8 mouse cellular contexts compared by ENCODE assay signal in genomic region chr11:95514298-95514861, GRCm38 (mm10). TPM values are rescaled to one million over a fixed set of nuclear protein-coding genes. Genes with fewer than 3 reads are reported as not detected.
DNase-seq lines count a peak whose midpoint lies in the region; ATAC-seq and TF ChIP-seq lines count a peak whose summit lies in the region.

Nxph3 (minus strand) TSS chr11:95514570.

- peak; percentile 87 for DNase-seq in adrenal gland, postnatal 25 days
- DNase-seq in kidney, postnatal 10 days = peak; percentile 77
- DNase-seq in lung, adult 18-20 months = peak; percentile 81 to 86
- DNase-seq in thymus, postnatal 14 days = peak; percentile 70

- no peaks in the 10 kb centered on the region for H3K9me3 ChIP-seq in embryonic facial prominence, embryonic 12.5 days
- no peaks in the 10 kb centered on the region for H3K9me3 ChIP-seq in heart, embryonic 14.5 days (ENCODE audit: control insufficient read depth, low read length)
- no peaks in the 10 kb centered on the region for H3K9me3 ChIP-seq in neural tube, embryonic 15.5 days (replicated peaks)

- H3K4me2 ChIP-seq in embryonic facial prominence, embryonic 12.5 days (replicated peaks) = peak within 1 kb of the TSS; percentile 99
- peak within 1 kb of the TSS; percentile 91 for H3K4me2 ChIP-seq in heart, embryonic 14.5 days (ENCODE audit: low read length)
- H3K4me2 ChIP-seq in neural tube, embryonic 15.5 days = peak within 1 kb of the TSS; percentile 99

- H3K79me2 ChIP-seq in C2C12 (ENCODE audit: control insufficient read depth, insufficient read depth) = no peaks in the 10 kb centered on the region

- H3K4me3 ChIP-seq in C2C12 (ENCODE audit: insufficient read depth, poor library complexity, severe bottlenecking) = peak within 1 kb of the TSS; percentile 23
- peak within 1 kb of the TSS; percentile 62 for H3K4me3 ChIP-seq in embryonic facial prominence, embryonic 12.5 days
- H3K4me3 ChIP-seq in heart, embryonic 14.5 days (ENCODE audit: control insufficient read depth in 1 of 2, insufficient read depth in 1 of 2, low read depth in 1 of 2, low read length in 2 of 2) = peak within 1 kb of the TSS; percentile 50 to 58
- H3K4me3 ChIP-seq in neural tube, embryonic 15.5 days (replicated peaks) = peak within 1 kb of the TSS; percentile 58

- peak within 1 kb of the TSS; percentile 55 for H3K9ac ChIP-seq in embryonic facial prominence, embryonic 12.5 days
- peak within 1 kb of the TSS; percentile 63 for H3K9ac ChIP-seq in heart, embryonic 14.5 days (ENCODE audit: low read length)
- peak within 1 kb of the TSS; percentile 67 for H3K9ac ChIP-seq in neural tube, embryonic 15.5 days (replicated peaks)

- H3K36me3 ChIP-seq in C2C12 (ENCODE audit: control insufficient read depth, insufficient read depth) = no peaks in the 10 kb centered on the region
- no peaks in the 10 kb centered on the region for H3K36me3 ChIP-seq in embryonic facial prominence, embryonic 12.5 days
- no peaks in the 10 kb centered on the region for H3K36me3 ChIP-seq in heart, embryonic 14.5 days (ENCODE audit: control insufficient read depth, insufficient read depth, low read length)
- no peaks in the 10 kb centered on the region for H3K36me3 ChIP-seq in neural tube, embryonic 15.5 days

- TF ChIP-seq CTCF in C2C12 (IDR thresholded peaks at IDR 0.05; ENCODE audit: control insufficient read depth, insufficient read depth, insufficient read length) = peak; percentile 96

- H3K27ac ChIP-seq in embryonic facial prominence, embryonic 12.5 days = no peak within 1 kb of the TSS
- H3K27ac ChIP-seq in heart, embryonic 14.5 days (replicated peaks in 1 of 2; ENCODE audit: control insufficient read depth in 1 of 2, insufficient read depth in 1 of 2, low read depth in 2 of 2, low read length in 2 of 2) = no peak within 1 kb of the TSS
- H3K27ac ChIP-seq in neural tube, embryonic 15.5 days (replicated peaks) = no peak within 1 kb of the TSS

- peaks cover 35% of the 10 kb centered on the region for H3K4me1 ChIP-seq in embryonic facial prominence, embryonic 12.5 days
- peaks cover 3 to 8% of the 10 kb centered on the region in 2 experiments; a peak in 2 of 4 replicates for H3K4me1 ChIP-seq in heart, embryonic 14.5 days (ENCODE audit: control insufficient read depth in 2 of 2, insufficient read depth in 2 of 2, low read length in 2 of 2)
- H3K4me1 ChIP-seq in neural tube, embryonic 15.5 days = peaks cover 37% of the 10 kb centered on the region

- H3ac ChIP-seq in C2C12 (ENCODE audit: control insufficient read depth, insufficient read length, low read depth) = peak within 1 kb of the TSS; percentile 52

- no peaks in the 10 kb centered on the region for H3K27me3 ChIP-seq in C2C12 (ENCODE audit: control insufficient read depth, insufficient read depth, insufficient read length)
- H3K27me3 ChIP-seq in embryonic facial prominence, embryonic 12.5 days = peaks cover 36% of the 10 kb centered on the region
- peaks cover 61% of the 10 kb centered on the region for H3K27me3 ChIP-seq in heart, embryonic 14.5 days (ENCODE audit: control insufficient read depth, insufficient read depth, low read length)
- H3K27me3 ChIP-seq in neural tube, embryonic 15.5 days (replicated peaks) = peaks cover 54% of the 10 kb centered on the region

- peak; percentile 24; the same call in 1 of the 2 replicates for ATAC-seq in embryonic facial prominence, embryonic 12.5 days (ENCODE audit: insufficient number of reproducible peaks, insufficient read depth, low FRiP score, low TSS enrichment)
- no peak; the same call in 1 of the 2 replicates for ATAC-seq in heart, embryonic 14.5 days (ENCODE audit: insufficient number of reproducible peaks, insufficient read depth, low FRiP score, low read depth)
- ATAC-seq in neural tube, embryonic 15.5 days (ENCODE audit: low FRiP score) = peak; percentile 32

- WGBS in embryonic facial prominence, embryonic 12.5 days = 1% methylated on average over 45 of the region's 66 CpGs
- under 1% methylated on average over 49 of the region's 66 CpGs for WGBS in heart, embryonic 14.5 days
- 1% methylated on average over 59 of the region's 66 CpGs for WGBS in neural tube, embryonic 15.5 days

- no peaks in the 10 kb centered on the region for H3K79me3 ChIP-seq in C2C12 (ENCODE audit: low read depth)

TF ChIP-seq in C2C12, 6 proteins besides CTCF, POLR2A, EP300 and RAD21:
- TF ChIP-seq MAX (IDR thresholded peaks at IDR 0.05) (no peak), FOSL1 (IDR thresholded peaks at IDR 0.05; ENCODE audit: insufficient read depth, low read length, poor library complexity, severe bottlenecking) (no peak), MYOG (IDR thresholded peaks at IDR 0.05; ENCODE audit: control insufficient read depth, extremely low read depth, insufficient read length) (no peak), CEBPB (IDR thresholded peaks at IDR 0.05; ENCODE audit: low read depth) (no peak), USF1 (IDR thresholded peaks at IDR 0.05; ENCODE audit: low read depth) (no peak), MYOD1 (IDR thresholded peaks at IDR 0.05; ENCODE audit: control insufficient read depth, insufficient read length, low read depth) (no peak)

RNA-seq across cellular contexts. Expression of gene Nxph3, which starts in this region (rescaled TPM):
- 1.2 TPM for polyA plus RNA-seq in C2C12 (2012; fragmentation: generic; extraction: Trizol)
- total RNA-seq in adrenal gland, postnatal 25 days (2021) = 2.0 and 2.9 TPM in 2 replicates
- polyA plus RNA-seq in embryonic facial prominence, embryonic 12.5 days (2016; fragmentation: Nextera tagmentation; extraction: Ambion mirVana) = 1.3 and 1.8 TPM in 2 replicates
- 0.36 TPM in 1 of 2 replicates, not detected in the other for polyA plus RNA-seq in heart, embryonic 14.5 days (2014; fragmentation: Nextera tagmentation; extraction: Ambion mirVana)
- 1.8 and 2.0 TPM in 2 replicates for polyA plus RNA-seq in neural tube, embryonic 15.5 days (2015; fragmentation: Nextera tagmentation; extraction: Ambion mirVana)
